Mouse (Mus musculus): ENCODE results near the gene Cth.

DNA sequence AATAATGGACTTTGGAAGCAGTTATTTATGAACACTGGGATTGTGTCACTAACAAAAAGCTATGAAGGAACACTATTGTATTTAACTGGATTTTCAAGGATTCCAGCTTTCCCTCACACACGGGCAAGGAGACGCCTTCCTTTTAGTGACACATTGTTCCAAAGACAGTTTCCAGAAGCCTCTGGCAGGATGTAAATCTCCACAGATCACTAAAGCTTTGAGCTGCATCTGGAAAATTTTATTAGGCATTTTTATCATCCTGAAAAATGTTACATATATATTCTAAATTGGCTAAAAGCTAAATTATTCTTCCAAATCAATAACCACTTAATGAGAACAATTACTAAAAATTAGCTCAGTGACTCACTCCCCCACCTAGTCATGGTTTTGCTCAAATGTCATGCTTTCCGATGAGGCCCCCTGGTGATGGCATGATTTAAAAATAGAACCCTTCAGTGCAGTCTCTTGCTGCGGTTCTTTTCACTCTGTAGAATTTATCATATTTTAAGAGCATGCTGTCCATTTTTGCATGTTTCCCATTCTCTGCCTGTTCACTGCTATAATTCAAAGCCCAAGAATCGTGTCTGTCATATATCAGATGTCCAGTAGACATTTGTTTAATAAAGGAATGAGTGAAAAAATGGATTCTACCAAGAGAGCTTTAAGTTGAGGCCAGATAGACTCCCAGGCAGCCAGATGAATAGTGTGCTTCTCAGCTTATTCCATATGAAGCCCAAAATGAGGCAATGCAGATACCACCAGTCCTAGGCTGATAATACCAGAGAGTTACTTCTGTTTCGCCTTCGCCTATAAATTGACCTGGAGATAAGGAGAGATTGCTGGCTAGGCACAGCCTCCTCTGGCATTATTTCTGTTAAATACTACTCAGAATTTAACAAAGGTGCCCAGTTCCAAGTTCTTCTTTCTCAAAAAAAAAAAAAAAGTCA, 77.3 kb downstream of the Cth start:
- no peak for TF ChIP-seq POLR2A (IDR thresholded peaks at IDR 0.05; ENCODE audit: borderline replicate concordance, insufficient read depth, low read length)
- no peak for TF ChIP-seq CTCF (IDR thresholded peaks at IDR 0.05; ENCODE audit: borderline replicate concordance, insufficient read depth, low read depth, low read length)
